Mouse (Mus musculus) kidney, adult 2 months (tissue): ENCODE measurements around the gene Cadm2. TPM values are rescaled to one million over a fixed set of nuclear protein-coding genes. Genes with fewer than 3 reads are reported as not detected.

Source experiments
- DNase-seq: peaks from one replicate; pipeline ENCODE4 v3.0.0; 2021
- H3K27ac ChIP-seq: fragments of 200-500 bp; 2 replicates; pipeline ENCODE4 v1.5.1; 2012; ENCODE audit warnings: low read depth, low read length, control low read depth, inconsistent platforms; ENCODE audit not compliant: insufficient read depth
- H3K27me3 ChIP-seq: fragments of 200-500 bp; replicated peaks from 2 replicates; pipeline ENCODE4 v1.6.1; 2012; ENCODE audit warnings: mild to moderate bottlenecking, moderate library complexity, low read length, inconsistent platforms; ENCODE audit not compliant: control insufficient read depth, insufficient read depth
- H3K36me3 ChIP-seq: fragments of 200-500 bp; 2 replicates; pipeline ENCODE4 v1.6.1; 2012; ENCODE audit warnings: mild to moderate bottlenecking, moderate library complexity, low read length, inconsistent platforms; ENCODE audit not compliant: control insufficient read depth, insufficient read depth
- H3K4me1 ChIP-seq: fragments of 200-500 bp; 2 replicates; pipeline ENCODE4 v1.6.1; 2011; ENCODE audit warnings: low read length; ENCODE audit not compliant: control insufficient read depth, insufficient read depth
- H3K4me3 ChIP-seq: fragments of 200-500 bp; 2 replicates; pipeline ENCODE4 v1.5.1; 2011; ENCODE audit warnings: mild to moderate bottlenecking, low read depth, low read length, control low read depth; ENCODE audit not compliant: insufficient read depth
- CTCF ChIP-seq: fragments of 200-500 bp; conservative IDR thresholded peaks from 2 replicates; pipeline ENCODE4 v1.5.1; 2011; ENCODE audit warnings: low read depth, mild to moderate bottlenecking, control low read depth, low read length, moderate library complexity, mixed read lengths; ENCODE audit not compliant: insufficient read depth, insufficient read length
- POLR2A ChIP-seq: fragments of 200-500 bp; IDR thresholded peaks from one replicate; pipeline ENCODE4 v1.6.1; 2011; ENCODE audit warnings: low read depth, low read length, control low read depth
- WGBS: fragments of 180-500 bp; shearing (Covaris S2); methylation state at CpG from one replicate; pipeline ENCODE4 v1.1.7; 2018; 5-methylcytosine and 5-hydroxymethylcytosine counted together
- polyA plus RNA-seq: library from polyadenylated mRNA; depleted of rRNA; stranded (reverse); fragments of >200 nt; gene quantifications from 2 replicates; pipeline ENCODE4 v1.2.3, GENCODE M21; 2012

Gene Cadm2
- polyA plus RNA-seq, 1 experiment = 0.27 TPM

GRCm38 (mm10) chr16:66769545-66769944, 851.2 kb downstream of the Cadm2 start:
- H3K27ac ChIP-seq = no peak overlapping the region
- H3K4me1 ChIP-seq = no peaks in the 10 kb centered on the region
- 65% methylated on average over 4 of the region's 4 CpGs for WGBS
- H3K36me3 ChIP-seq = no peaks in the 10 kb centered on the region
- DNase-seq = no peak
- TF ChIP-seq POLR2A (no peak), CTCF (no peak)
- H3K27me3 ChIP-seq = no peaks in the 10 kb centered on the region
- no peak overlapping the region for H3K4me3 ChIP-seq

GRCm38 (mm10) chr16:66768684-66769389, 851.9 kb downstream of the Cadm2 start:
- Histone ChIP-seq H3K27me3 (no peaks in the 10 kb centered on the region), H3K27ac (no peak overlapping the region), H3K4me3 (no peak overlapping the region), H3K4me1 (no peaks in the 10 kb centered on the region), H3K36me3 (no peaks in the 10 kb centered on the region)
- TF ChIP-seq POLR2A = no peak
- TF ChIP-seq CTCF = no peak
- 75% methylated on average over 4 of the region's 4 CpGs for WGBS
- no peak for DNase-seq

- H3K27me3 ChIP-seq = no peaks in the 10 kb centered on the region
- no peak for DNase-seq
- H3K4me1 ChIP-seq = no peaks in the 10 kb centered on the region
- H3K4me3 ChIP-seq = no peak overlapping the region
- TF ChIP-seq CTCF (no peak), POLR2A (no peak)
- no peak overlapping the region for H3K27ac ChIP-seq
- H3K36me3 ChIP-seq = no peaks in the 10 kb centered on the region
These were observed 858.9 kb downstream of the Cadm2 start for GRCm38 (mm10) chr16:66761546-66762473.

GRCm38 (mm10) chr16:66748533-66748932, 872.2 kb downstream of the Cadm2 start:
- no peak for DNase-seq
- no peaks in the 10 kb centered on the region for H3K4me1 ChIP-seq
- H3K27me3 ChIP-seq = no peaks in the 10 kb centered on the region
- 76% methylated on average over 2 of the region's 2 CpGs for WGBS
- no peak overlapping the region for H3K27ac ChIP-seq
- H3K4me3 ChIP-seq = no peak overlapping the region
- TF ChIP-seq POLR2A (no peak), CTCF (no peak)
- no peaks in the 10 kb centered on the region for H3K36me3 ChIP-seq

- Histone ChIP-seq H3K27me3 (no peaks in the 10 kb centered on the region), H3K27ac (no peak overlapping the region), H3K4me3 (no peak overlapping the region), H3K36me3 (no peaks in the 10 kb centered on the region), H3K4me1 (no peaks in the 10 kb centered on the region)
- TF ChIP-seq CTCF = no peak
- TF ChIP-seq POLR2A = no peak
- DNase-seq = no peak
- 73% methylated on average over 3 of the region's 3 CpGs for WGBS
These were observed 889.5 kb downstream of the Cadm2 start for GRCm38 (mm10) chr16:66731212-66731611.

- WGBS = 44% methylated on average over 3 of the region's 3 CpGs
- Histone ChIP-seq H3K27me3 (no peaks in the 10 kb centered on the region), H3K4me3 (no peak overlapping the region), H3K36me3 (no peaks in the 10 kb centered on the region), H3K4me1 (no peaks in the 10 kb centered on the region), H3K27ac (no peak overlapping the region)
- DNase-seq = no peak
- no peak for TF ChIP-seq CTCF
- TF ChIP-seq POLR2A = no peak
These were observed 914.2 kb downstream of the Cadm2 start for GRCm38 (mm10) chr16:66706476-66706875.

GRCm38 (mm10) chr16:66694783-66695182, 925.9 kb downstream of the Cadm2 start:
- TF ChIP-seq CTCF = no peak
- no peak for TF ChIP-seq POLR2A
- Histone ChIP-seq H3K4me3 (no peak overlapping the region), H3K27ac (no peak overlapping the region), H3K4me1 (no peaks in the 10 kb centered on the region), H3K27me3 (no peaks in the 10 kb centered on the region), H3K36me3 (no peaks in the 10 kb centered on the region)
- no peak for DNase-seq
